Mouse (Mus musculus) Muller cell, postnatal 12 days (primary cell): Measurements from ENCODE around the gene Tcam1.

Experiments
- DNase-seq: peaks from one replicate; pipeline ENCODE4 v3.0.0-alpha.2; 2015; ENCODE audit errors: inconsistent ontology term

Gene Tcam1

DNA sequence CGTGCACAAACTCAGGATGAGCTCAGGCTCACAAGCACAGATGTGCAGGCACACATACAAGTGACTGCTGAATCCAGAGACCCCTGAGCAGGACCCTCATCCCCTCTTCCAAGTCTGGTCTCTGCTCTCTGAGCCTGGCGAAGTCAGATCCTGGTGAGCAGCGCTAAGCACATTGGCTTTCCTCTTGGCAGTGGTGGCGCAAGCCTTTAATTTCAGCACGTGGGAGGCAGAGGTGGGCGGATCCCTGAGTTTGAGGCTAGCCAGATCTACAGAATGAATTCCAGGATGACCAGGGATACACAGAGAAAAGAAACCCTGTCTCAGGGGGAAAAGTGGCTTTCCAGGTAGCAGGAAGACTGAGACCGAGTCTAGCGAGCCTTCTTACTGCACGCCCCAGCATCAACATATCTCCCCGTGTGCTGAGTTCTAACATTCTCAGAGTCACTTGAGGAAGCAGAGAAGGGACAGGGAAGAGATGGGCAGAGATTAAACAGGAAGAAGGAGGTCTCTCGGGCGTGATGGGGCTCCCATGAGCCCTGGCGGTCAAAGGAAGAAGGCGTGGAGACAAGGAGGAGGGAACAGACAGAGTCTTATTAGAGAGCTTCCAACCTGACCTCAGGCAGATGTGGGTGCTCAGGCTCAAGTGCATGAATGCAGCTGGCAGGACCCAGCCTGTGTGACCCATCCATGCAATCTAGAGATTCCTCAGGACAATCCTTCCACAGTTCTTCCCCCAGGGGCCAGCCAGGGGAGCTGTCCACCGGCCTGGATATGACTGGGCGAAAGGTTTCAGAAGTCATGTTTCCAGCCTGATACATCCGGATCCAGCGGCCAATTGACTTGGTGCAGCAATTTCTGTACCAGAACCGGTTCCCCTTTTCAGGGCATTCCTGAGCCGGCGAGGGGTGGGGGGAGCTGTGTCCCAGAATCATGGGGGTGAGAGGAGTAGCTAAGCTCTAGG lies 42.2 kb downstream of the Tcam1 start:
- DNase-seq: no peak

DNA sequence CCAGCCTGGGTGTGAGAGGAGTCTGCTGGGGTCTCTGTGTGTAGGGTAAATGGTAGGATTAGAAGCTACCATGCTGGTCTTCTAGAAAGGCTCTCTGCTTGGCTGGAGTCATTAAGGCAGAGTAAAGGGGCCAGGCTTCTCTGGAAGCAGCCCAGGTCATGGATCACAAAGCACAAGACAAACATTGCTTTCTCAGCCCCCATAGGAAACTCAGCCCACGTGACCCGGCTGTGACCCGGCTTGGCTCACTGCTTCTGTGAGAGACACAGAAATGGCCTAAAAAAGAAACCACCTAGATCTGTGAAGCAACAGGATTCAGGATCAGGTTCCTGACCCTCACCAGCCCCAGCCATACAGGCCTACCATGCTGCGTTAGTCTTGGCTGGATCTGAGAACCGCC lies 48.4 kb downstream of the Tcam1 start:
- peak; percentile 30 for DNase-seq

DNA sequence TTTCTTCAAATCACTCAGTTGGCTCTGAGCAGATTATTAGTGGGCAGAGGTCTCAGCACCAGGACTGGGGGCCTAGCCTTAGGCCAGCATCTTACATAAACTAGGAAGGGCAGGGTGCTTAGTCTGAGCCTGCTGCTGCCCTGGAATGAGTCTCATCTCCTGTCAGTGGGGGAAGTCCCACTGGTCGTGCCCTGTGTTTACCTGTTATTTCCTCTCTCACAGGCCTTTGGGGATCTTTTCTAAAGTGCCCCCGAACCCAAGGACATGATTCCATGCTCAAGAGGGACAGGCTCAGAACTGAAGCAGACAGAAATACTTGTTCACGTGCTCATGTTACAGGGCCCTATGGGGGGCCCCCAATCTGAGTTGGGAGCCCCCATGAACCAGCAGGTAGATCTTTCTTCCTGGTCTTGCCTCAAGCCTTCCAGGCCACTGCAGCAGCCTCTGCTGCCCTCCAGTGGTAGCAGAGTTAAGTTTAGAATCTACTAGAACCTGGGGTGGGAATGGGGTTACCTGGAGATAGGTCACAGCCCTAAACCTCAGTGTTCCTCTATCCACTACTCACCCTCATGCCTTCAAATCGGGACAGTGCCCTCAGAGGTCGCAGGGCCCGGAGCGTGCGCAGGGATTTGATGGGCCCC lies 49.2 kb downstream of the Tcam1 start:
- DNase-seq: peak; percentile 26

DNA sequence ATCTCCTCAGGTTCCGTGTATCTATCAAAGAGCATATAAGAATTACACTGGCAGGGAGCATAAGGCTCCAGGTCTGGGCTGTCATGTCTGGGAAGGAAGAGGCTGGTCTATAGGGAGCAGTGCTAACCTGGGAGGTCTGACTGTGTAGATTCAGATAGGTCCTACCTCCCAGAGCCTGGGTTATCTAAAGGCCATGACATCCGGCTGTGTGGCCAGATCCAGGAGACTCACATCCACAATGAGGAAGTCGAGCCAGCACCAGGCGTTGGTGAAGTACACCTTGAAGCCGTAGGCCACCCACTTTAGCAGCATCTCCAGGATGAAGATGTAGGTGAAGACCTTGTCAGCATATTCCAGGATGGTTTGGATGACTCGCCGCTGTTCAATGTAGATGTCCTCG lies 50.0 kb downstream of the Tcam1 start:
- DNase-seq: no peak

DNA sequence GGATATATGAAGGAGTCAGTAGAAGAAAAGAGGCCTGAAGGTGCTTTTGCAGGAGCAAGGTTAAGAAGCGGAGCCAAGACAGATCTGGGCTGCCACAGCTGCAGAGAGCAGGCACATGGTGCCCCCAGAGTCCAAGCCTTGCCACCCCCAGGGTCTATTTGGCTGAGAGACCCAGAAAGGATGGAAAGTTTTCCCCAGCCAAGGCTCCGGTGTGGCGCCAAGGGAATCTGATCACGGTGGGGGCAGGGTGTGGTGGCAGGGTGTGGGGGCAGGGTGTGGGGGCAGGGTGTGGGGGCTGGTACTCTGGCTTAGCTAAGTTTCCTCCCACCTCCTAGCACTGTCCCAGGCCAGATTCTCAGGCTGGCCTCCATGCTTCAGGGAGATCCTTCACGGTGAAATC lies 52.0 kb downstream of the Tcam1 start:
- no peak for DNase-seq

DNA sequence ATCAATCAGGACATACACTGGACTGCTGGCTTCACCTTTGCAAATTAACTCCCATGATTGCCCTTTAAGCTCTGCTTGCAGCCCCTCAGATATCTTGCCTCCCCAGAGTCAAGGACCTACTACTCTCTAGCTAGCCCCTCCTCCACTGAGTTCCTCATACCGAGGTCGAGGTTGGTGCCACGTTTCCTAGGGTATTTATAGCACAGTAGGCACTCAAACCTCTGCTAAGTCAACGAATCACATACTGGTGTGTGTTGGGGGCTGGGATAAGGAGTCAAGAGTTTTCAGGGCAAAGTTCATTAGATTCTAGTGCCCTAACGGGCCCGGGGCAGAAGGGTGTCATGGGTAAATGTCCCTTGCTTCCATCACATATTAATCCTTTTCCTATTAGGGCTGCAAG lies 52.7 kb downstream of the Tcam1 start:
- DNase-seq: no peak

DNA sequence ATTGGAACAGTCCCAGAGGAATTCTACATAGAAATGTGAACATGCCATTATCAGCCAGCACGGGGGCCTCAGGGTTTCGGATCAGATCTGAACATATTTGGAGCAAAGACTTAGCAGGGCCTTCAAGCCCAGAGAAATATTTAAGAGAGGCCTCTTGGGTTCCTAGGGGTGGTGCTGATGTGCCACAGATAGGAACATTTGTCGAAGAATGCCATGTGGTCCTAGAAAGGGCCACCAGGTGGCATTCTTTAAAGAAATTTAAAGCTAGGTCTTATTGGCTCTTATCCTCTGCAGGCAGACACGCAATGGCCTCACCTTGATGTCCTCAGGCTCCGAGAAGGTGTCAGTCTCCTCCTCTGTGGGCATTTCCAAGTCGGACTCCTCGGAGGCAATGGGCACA lies 53.2 kb downstream of the Tcam1 start:
- peak; percentile 24 for DNase-seq

DNA sequence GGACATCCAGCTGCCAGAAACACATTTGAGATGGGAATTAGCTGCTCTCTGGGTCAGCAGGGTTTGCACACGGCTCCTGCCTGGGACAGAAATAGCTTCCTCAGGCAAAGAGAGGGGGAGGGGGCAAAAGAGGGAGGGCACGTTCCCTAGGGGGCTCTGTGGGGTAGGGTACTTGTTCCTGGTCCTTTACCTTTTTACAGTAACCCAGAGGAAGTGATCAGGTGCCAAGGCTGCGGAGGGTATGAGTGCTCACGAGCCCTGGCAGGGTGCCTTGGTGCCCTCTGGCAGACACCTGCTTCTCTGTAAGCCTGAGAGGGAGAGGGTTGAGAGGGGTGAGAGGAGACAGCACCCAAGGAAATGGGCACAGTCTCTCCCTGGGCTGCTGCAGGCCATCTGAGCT lies 56.0 kb downstream of the Tcam1 start:
- DNase-seq: no peak

DNA sequence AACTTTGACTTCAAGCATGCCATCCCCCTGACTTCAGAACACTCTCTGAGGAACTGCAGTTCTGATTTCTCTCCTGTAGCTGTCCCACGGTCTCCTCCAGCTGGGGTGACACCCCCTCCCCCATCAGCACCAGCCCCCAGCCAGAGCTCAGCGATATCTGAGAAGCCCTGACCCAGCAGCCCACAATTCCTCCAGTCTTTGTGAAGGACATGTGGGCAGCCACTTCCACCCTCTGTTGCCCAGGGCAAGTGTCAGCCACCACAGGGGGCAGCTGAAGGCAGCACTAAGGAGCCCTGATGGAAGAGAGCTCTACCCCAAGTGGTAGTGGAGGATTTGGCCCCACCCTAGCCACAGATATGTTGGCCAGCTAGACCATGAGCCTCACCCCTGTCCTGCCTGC lies 57.6 kb downstream of the Tcam1 start:
- DNase-seq: no peak

DNA sequence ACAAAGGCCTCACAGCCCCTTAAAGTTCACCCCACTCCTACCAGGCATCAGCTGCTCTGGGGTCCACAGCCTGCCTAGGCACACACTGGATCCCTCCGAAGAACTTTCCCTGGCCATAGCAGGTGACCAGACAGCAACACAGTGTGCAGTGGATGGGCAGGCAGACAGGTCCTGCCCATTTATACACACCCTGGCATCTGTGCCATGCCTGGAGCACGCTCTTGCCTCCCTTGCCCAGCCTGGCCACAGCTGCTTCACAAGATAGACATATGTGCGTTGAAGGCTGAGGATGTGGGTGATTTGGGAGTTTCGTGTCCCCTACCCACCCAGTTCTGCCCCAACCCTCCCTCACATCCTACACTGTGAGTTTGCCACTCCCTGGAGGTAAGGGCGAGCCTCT lies 61.6 kb downstream of the Tcam1 start:
- DNase-seq: no peak
